Mouse (Mus musculus): ENCODE results near the gene Amd1. TPM values are rescaled to one million over a fixed set of nuclear protein-coding genes. Genes with fewer than 3 reads are reported as not detected.

The Amd1 gene
- polyA plus RNA-seq, 1 experiment from 2014 or later, result 130 TPM

DNA sequence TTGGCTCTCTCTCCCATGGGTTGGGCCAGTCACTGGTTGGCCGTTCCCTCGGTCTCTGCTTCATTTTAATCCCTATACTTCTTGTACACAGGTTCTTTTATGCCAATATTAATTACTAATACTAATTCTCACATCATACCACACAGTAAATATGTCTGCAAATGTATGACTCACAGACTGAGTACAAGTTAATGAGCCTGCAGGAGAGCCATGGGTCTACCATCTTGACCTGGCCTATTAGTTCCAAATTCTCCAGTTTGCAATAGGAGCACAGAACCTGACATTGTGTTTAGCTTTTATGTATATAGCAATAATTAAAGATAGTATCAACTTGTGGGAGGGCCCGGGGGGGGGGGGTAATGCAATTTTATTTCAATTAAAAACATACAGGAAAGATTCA lies 17.0 kb downstream of the Amd1 start:
- Histone ChIP-seq H3K4me2 (no peak overlapping the region), H3K36me3 (ENCODE audit: control insufficient read depth, insufficient read depth, low read length) (peaks cover 18% of the 10 kb centered on the region), H3K9me3 (ENCODE audit: control insufficient read depth, low read length) (no peaks in the 10 kb centered on the region), H3K27ac (ENCODE audit: low read depth, low read length) (no peak overlapping the region), H3K27me3 (replicated peaks; ENCODE audit: control insufficient read depth, insufficient read depth, low read length) (no peaks in the 10 kb centered on the region), H3K4me1 (replicated peaks; ENCODE audit: control insufficient read depth, insufficient read depth, low read length) (no peaks in the 10 kb centered on the region), H3K9ac (ENCODE audit: low read depth, low read length) (no peak overlapping the region), H3K4me3 (ENCODE audit: low read depth, low read length) (no peak overlapping the region)
- no peak for ATAC-seq (replicated peaks; ENCODE audit: low FRiP score)
- no peak for DNase-seq (ENCODE audit: low spot score)
- WGBS, result 80% methylated on average over 3 of the region's 3 CpGs

DNA sequence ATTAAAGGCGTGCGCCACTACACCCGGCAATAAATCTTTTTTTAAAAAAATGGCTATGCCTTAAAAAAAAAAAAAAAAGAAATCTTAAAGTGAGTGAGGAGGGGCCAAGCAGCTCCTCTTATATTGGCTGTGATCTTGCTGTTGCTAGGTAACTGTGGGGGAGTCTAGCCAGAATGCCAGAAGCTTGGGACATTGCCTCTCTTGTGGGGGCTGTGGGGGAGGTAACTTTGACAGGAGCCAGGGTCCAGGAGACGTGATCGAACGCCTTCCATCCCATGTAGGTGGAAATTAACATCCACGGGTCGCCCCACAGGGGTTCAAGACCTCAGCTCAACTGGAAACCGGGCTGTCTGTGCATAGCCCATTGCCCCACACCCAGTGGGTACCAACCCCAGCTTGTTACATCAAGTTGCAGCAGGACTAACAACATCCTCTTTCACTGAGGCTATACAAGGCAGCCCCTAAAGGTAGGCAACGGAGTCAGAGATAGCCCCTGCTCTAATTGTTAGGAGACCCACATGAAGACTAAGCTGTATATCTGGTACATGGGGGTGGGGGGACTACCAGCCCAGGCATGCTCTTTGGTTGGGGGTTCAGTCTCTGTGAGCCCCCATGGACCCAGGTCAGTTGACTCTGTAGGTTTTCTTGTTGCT lies 17.7 kb downstream of the Amd1 start:
- DNase-seq (ENCODE audit: low spot score) (no peak), ATAC-seq (replicated peaks; ENCODE audit: low FRiP score) (no peak)
- Histone ChIP-seq H3K4me3 (ENCODE audit: low read depth, low read length) (no peak overlapping the region), H3K9ac (ENCODE audit: low read depth, low read length) (no peak overlapping the region), H3K4me1 (replicated peaks; ENCODE audit: control insufficient read depth, insufficient read depth, low read length) (no peaks in the 10 kb centered on the region), H3K27me3 (replicated peaks; ENCODE audit: control insufficient read depth, insufficient read depth, low read length) (no peaks in the 10 kb centered on the region), H3K4me2 (no peak overlapping the region), H3K36me3 (ENCODE audit: control insufficient read depth, insufficient read depth, low read length) (peaks cover 13% of the 10 kb centered on the region), H3K9me3 (ENCODE audit: control insufficient read depth, low read length) (no peaks in the 10 kb centered on the region), H3K27ac (ENCODE audit: low read depth, low read length) (no peak overlapping the region)
- 83% methylated on average over 10 of the region's 10 CpGs for WGBS

DNA sequence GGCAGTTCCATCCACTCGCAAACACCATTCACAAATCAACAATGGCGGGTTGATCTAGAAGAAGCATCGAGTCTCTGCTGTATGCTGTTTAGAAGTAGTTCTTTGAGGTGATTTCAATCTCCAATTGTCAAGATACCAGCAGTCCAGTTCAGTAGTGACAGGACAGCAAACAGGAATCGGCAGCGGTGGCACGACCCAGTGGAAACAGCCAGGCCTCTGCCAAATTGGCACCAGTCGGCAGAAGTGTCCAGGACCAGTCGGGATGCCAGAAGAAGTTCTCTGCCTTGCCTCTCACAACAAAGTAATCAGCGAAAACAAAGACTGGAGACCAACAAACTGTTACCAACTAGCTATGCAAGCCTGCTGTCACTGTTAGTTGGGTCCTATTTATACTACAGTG lies 18.4 kb downstream of the Amd1 start:
- Histone ChIP-seq H3K9me3 (ENCODE audit: control insufficient read depth, low read length) (no peaks in the 10 kb centered on the region), H3K4me3 (ENCODE audit: low read depth, low read length) (no peak overlapping the region), H3K4me2 (no peak overlapping the region), H3K27ac (ENCODE audit: low read depth, low read length) (no peak overlapping the region), H3K36me3 (ENCODE audit: control insufficient read depth, insufficient read depth, low read length) (peaks cover 13% of the 10 kb centered on the region), H3K27me3 (replicated peaks; ENCODE audit: control insufficient read depth, insufficient read depth, low read length) (no peaks in the 10 kb centered on the region), H3K4me1 (replicated peaks; ENCODE audit: control insufficient read depth, insufficient read depth, low read length) (no peaks in the 10 kb centered on the region), H3K9ac (ENCODE audit: low read depth, low read length) (no peak overlapping the region)
- 92% methylated on average over 9 of the region's 9 CpGs for WGBS
- DNase-seq (ENCODE audit: low spot score) (no peak), ATAC-seq (replicated peaks; ENCODE audit: low FRiP score) (no peak)

DNA sequence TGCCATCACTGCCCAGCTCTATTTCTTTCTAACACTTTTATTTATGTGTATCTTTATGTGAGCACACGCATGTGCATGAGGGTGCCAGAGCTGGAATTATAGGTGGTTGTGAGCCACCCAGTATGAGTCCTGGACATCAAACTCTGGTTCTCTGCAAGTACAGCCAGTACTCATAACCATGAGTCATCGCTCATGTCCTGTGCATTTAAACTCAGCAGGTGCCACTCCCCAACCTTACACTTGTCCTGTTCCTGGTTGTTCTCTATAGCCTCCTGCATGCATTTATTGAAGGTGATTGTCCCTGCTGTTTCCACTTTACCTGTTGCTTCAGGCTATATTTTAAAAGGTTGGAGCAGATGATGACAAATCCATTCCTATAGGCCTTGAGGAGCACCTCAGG lies 20.4 kb downstream of the Amd1 start:
- 85% methylated on average over 2 of the region's 2 CpGs for WGBS

DNA sequence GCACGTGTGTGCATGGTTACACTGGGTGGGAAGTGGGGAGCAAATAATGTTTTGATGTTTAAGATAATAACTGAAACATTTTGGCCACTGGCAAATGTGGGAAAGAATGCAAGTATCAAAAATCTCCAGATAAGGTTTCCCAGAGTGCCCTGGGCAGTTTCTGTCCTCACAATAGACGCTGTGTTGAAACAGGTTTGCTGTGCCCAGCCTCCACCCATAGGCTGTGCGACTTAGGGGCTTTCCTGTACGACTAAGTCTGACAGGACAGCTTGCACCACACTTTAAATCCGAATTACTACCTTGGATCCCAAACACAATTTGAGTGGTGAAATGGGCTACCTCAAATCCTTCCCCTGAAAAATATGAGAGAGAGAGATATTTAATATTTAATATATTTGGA lies 23.7 kb downstream of the Amd1 start:
- DNase-seq (ENCODE audit: low spot score) (no peak), ATAC-seq (replicated peaks; ENCODE audit: low FRiP score) (no peak)
- no peaks in the 10 kb centered on the region for H3K27me3 ChIP-seq (replicated peaks; ENCODE audit: control insufficient read depth, insufficient read depth, low read length)
- H3K9ac ChIP-seq (ENCODE audit: low read depth, low read length), result no peak overlapping the region
- H3K36me3 ChIP-seq (ENCODE audit: control insufficient read depth, insufficient read depth, low read length), result no peaks in the 10 kb centered on the region
- no peak overlapping the region for H3K27ac ChIP-seq (ENCODE audit: low read depth, low read length)
- peaks cover 14% of the 10 kb centered on the region for H3K4me1 ChIP-seq (replicated peaks; ENCODE audit: control insufficient read depth, insufficient read depth, low read length)
- no peaks in the 10 kb centered on the region for H3K9me3 ChIP-seq (ENCODE audit: control insufficient read depth, low read length)
- H3K4me2 ChIP-seq, result no peak overlapping the region
- no peak overlapping the region for H3K4me3 ChIP-seq (ENCODE audit: low read depth, low read length)
- WGBS, result 68% methylated on average over 5 of the region's 5 CpGs

More for the DNA sequence above, 20.4 kb downstream of the Amd1 start:
- DNase-seq (ENCODE audit: low spot score) (no peak), ATAC-seq (replicated peaks; ENCODE audit: low FRiP score) (no peak)
- peaks cover 10% of the 10 kb centered on the region for H3K36me3 ChIP-seq (ENCODE audit: control insufficient read depth, insufficient read depth, low read length)
- no peak overlapping the region for H3K27ac ChIP-seq (ENCODE audit: low read depth, low read length)
- H3K4me3 ChIP-seq (ENCODE audit: low read depth, low read length), result no peak overlapping the region
- H3K4me1 ChIP-seq (replicated peaks; ENCODE audit: control insufficient read depth, insufficient read depth, low read length), result no peaks in the 10 kb centered on the region
- no peak overlapping the region for H3K9ac ChIP-seq (ENCODE audit: low read depth, low read length)
- H3K4me2 ChIP-seq, result no peak overlapping the region
- no peaks in the 10 kb centered on the region for H3K9me3 ChIP-seq (ENCODE audit: control insufficient read depth, low read length)
- H3K27me3 ChIP-seq (replicated peaks; ENCODE audit: control insufficient read depth, insufficient read depth, low read length), result no peaks in the 10 kb centered on the region

DNA sequence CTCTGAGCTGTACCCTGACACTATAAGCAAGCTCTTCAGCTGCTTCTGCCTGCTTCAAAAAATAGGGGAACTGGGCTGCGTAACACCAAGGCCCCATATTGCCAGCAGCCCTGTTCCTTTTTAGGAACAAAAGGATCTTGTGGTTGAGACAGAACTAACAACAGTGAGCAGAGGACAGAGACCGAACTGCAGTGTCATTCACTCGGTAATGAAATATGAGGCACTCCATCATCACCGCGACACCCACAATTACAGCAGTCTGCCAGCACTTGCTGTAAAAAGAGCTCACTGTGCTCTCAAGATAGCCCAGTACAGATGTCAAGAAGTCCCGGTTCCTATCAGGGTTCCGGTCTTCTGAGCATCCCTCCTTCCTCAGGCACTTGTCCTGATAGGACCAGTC lies 26.0 kb downstream of the Amd1 start:
- Histone ChIP-seq H3K4me1 (replicated peaks; ENCODE audit: control insufficient read depth, insufficient read depth, low read length) (peaks cover 14% of the 10 kb centered on the region), H3K36me3 (ENCODE audit: control insufficient read depth, insufficient read depth, low read length) (no peaks in the 10 kb centered on the region), H3K9ac (ENCODE audit: low read depth, low read length) (peak overlapping the region; percentile 30; the same call in 1 of the 2 replicates), H3K9me3 (ENCODE audit: control insufficient read depth, low read length) (no peaks in the 10 kb centered on the region), H3K27me3 (replicated peaks; ENCODE audit: control insufficient read depth, insufficient read depth, low read length) (no peaks in the 10 kb centered on the region), H3K4me3 (ENCODE audit: low read depth, low read length) (no peak overlapping the region), H3K27ac (ENCODE audit: low read depth, low read length) (peak overlapping the region; percentile 55), H3K4me2 (no peak overlapping the region)
- ATAC-seq (replicated peaks; ENCODE audit: low FRiP score) (0 out of 2 replicates have a peak, but pooled peaks have one; percentile 8), DNase-seq (ENCODE audit: low spot score) (no peak)
- 38% methylated on average over 7 of the region's 7 CpGs for WGBS

DNA sequence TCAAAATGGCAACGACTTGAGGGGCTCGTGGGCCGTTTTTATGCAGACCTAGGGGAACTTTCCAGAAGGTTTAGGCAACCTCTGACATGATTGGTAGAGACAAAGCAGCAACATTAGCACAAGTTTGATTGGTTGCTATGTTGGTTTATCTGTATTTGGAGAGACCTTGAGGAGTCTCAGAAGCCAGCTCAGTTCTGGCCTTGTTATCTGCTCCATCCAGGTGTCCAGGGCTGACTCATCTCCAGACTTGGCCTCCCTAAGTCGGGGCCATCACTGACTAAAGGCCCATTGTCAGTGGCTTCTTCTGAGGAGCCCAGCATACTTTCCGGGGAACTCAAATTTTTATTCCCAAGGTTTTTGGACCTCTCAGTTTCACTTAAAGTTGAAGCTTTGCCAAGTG lies 28.0 kb downstream of the Amd1 start:
- peaks cover 14% of the 10 kb centered on the region for H3K4me1 ChIP-seq (replicated peaks; ENCODE audit: control insufficient read depth, insufficient read depth, low read length)
- no peaks in the 10 kb centered on the region for H3K9me3 ChIP-seq (ENCODE audit: control insufficient read depth, low read length)
- peak overlapping the region; percentile 37 for H3K4me2 ChIP-seq
- no peaks in the 10 kb centered on the region for H3K27me3 ChIP-seq (replicated peaks; ENCODE audit: control insufficient read depth, insufficient read depth, low read length)
- no peak overlapping the region for H3K9ac ChIP-seq (ENCODE audit: low read depth, low read length)
- WGBS, result 50% methylated on average over 5 of the region's 5 CpGs
- no peaks in the 10 kb centered on the region for H3K36me3 ChIP-seq (ENCODE audit: control insufficient read depth, insufficient read depth, low read length)
- DNase-seq (ENCODE audit: low spot score), result no peak
- no peak overlapping the region for H3K4me3 ChIP-seq (ENCODE audit: low read depth, low read length)
- peak overlapping the region; percentile 78 for H3K27ac ChIP-seq (ENCODE audit: low read depth, low read length)
- ATAC-seq (replicated peaks; ENCODE audit: low FRiP score), result peak; percentile 99

DNA sequence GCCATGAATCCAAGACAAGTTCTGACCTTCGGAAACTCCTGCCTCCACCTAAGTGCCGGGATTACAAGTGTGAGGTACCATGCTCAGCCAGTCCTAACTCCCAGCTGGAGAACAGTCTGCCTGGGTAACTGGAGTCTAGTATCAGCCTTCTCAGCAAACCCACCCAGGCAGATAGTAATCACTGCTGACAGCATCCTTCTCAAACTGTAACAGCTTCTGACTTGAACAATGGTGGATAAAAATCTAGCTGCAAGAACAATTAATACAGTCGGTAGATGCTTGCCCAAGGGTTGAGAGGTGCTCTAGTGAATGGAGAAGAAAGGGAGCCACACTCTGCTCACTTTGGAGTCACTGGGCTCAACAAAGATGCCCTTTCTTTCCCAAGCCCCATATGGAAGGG lies 30.8 kb downstream of the Amd1 start:
- 76% methylated on average over 3 of the region's 3 CpGs for WGBS
- no peak overlapping the region for H3K4me2 ChIP-seq
- H3K9me3 ChIP-seq (ENCODE audit: control insufficient read depth, low read length), result no peaks in the 10 kb centered on the region
- no peak for DNase-seq (ENCODE audit: low spot score)
- H3K36me3 ChIP-seq (ENCODE audit: control insufficient read depth, insufficient read depth, low read length), result no peaks in the 10 kb centered on the region
- H3K27me3 ChIP-seq (replicated peaks; ENCODE audit: control insufficient read depth, insufficient read depth, low read length), result no peaks in the 10 kb centered on the region
- peaks cover 13% of the 10 kb centered on the region for H3K4me1 ChIP-seq (replicated peaks; ENCODE audit: control insufficient read depth, insufficient read depth, low read length)
- ATAC-seq (replicated peaks; ENCODE audit: low FRiP score), result no peak
- H3K4me3 ChIP-seq (ENCODE audit: low read depth, low read length), result no peak overlapping the region
- no peak overlapping the region for H3K27ac ChIP-seq (ENCODE audit: low read depth, low read length)
- no peak overlapping the region for H3K9ac ChIP-seq (ENCODE audit: low read depth, low read length)

DNA sequence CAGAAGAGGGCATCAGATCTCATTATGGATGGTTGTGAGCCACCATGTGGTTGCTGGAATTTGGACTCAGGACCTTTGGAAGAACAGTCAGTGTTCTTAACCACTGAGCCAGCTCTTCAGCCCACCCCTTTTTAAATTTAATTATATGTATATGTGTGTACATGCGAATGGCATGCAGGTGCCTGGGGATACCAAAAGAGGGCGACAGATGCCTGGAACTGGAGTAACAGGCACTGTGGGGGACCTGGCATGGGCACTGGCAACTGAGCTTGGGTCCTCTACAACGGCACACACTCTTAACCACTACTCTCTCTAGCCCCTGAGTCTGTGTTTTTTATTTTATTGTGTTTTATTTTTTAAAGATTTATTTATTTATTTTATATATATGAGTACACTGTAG lies 37.1 kb downstream of the Amd1 start:
- WGBS, result 80% methylated on average over 3 of the region's 3 CpGs
- Histone ChIP-seq H3K36me3 (ENCODE audit: control insufficient read depth, insufficient read depth, low read length) (no peaks in the 10 kb centered on the region), H3K9me3 (ENCODE audit: control insufficient read depth, low read length) (no peaks in the 10 kb centered on the region), H3K27me3 (replicated peaks; ENCODE audit: control insufficient read depth, insufficient read depth, low read length) (no peaks in the 10 kb centered on the region), H3K4me2 (no peak overlapping the region), H3K4me3 (ENCODE audit: low read depth, low read length) (no peak overlapping the region), H3K27ac (ENCODE audit: low read depth, low read length) (no peak overlapping the region), H3K9ac (ENCODE audit: low read depth, low read length) (no peak overlapping the region), H3K4me1 (replicated peaks; ENCODE audit: control insufficient read depth, insufficient read depth, low read length) (no peaks in the 10 kb centered on the region; the same call in 1 of the 2 replicates)
- no peak for DNase-seq (ENCODE audit: low spot score)
- ATAC-seq (replicated peaks; ENCODE audit: low FRiP score), result no peak

Measured in liver, embryonic 11.5 days (tissue).